Comparison of ENCODE assay signal across 26 mouse cellular contexts in the genomic region with DNA sequence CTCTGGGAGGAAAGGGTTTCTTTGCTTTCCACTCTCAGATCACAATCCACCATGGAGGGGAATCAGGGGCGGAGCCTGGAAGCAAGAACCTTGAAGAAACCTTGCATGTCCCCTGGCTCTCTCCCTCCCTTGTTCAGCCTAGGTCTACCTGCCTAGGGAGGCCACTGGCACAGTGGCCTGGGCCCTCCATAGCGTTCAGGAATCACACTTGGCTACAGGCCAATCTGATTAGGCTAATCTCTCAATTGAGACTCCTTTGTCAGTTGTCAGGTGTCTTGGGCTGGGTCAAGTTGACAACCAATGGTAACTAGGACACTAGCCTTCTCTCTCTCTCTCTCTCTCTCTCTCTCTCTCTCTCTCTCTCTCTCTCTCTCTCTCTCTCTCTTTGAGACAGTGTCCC. TPM values are rescaled to one million over a fixed set of nuclear protein-coding genes. Genes with fewer than 3 reads are reported as not detected.
DNase-seq lines count a peak whose midpoint lies in the region; ATAC-seq lines count a peak whose summit lies in the region.
"Had no signal": no experiment of that assay in that cellular context is flagged by ENCODE, and none has a peak within 500 bp of the region (broad histone marks: within the 10 kb centered on the region; RNA-seq: fewer than 3 reads in every experiment).

No protein-coding gene starts in this region.

- no peaks in the 10 kb centered on the region for H3K36me3 ChIP-seq in hindbrain, embryonic 13.5 days
- H3K36me3 ChIP-seq in hindbrain, embryonic 12.5 days = no peaks in the 10 kb centered on the region
- H3K36me3 ChIP-seq in intestine, embryonic 16.5 days (ENCODE audit: control insufficient read depth, insufficient read depth, low read length) = no peaks in the 10 kb centered on the region
- no peaks in the 10 kb centered on the region for H3K36me3 ChIP-seq in embryonic facial prominence, embryonic 10.5 days (replicated peaks)
- H3K36me3 ChIP-seq: embryonic facial prominence, embryonic 15.5 days; forebrain, embryonic 12.5 days; heart, embryonic 12.5 days; hindbrain, embryonic 15.5 days; liver, embryonic 15.5 days; lung, embryonic 15.5 days; midbrain, embryonic 13.5 days had no signal

- 59% methylated on average over 2 of the region's 2 CpGs for WGBS in hindbrain, embryonic 13.5 days
- WGBS in hindbrain, embryonic 12.5 days = 73% methylated on average over 2 of the region's 2 CpGs
- 50% methylated on average over 2 of the region's 2 CpGs for WGBS in intestine, embryonic 16.5 days
- WGBS in embryonic facial prominence, embryonic 10.5 days = 67% methylated on average over 2 of the region's 2 CpGs

- H3K9me3 ChIP-seq in hindbrain, embryonic 13.5 days = no peaks in the 10 kb centered on the region
- no peaks in the 10 kb centered on the region for H3K9me3 ChIP-seq in hindbrain, embryonic 12.5 days (replicated peaks)
- H3K9me3 ChIP-seq in intestine, embryonic 16.5 days (ENCODE audit: control insufficient read depth, low read length) = no peaks in the 10 kb centered on the region
- no peaks in the 10 kb centered on the region for H3K9me3 ChIP-seq in embryonic facial prominence, embryonic 10.5 days
- H3K9me3 ChIP-seq: embryonic facial prominence, embryonic 15.5 days; forebrain, embryonic 12.5 days; hindbrain, embryonic 15.5 days; liver, embryonic 15.5 days; lung, embryonic 15.5 days; midbrain, embryonic 13.5 days had no signal

- H3K4me3 ChIP-seq in hindbrain, embryonic 13.5 days = no peak overlapping the region
- H3K4me3 ChIP-seq in hindbrain, embryonic 12.5 days = no peak overlapping the region
- H3K4me3 ChIP-seq in intestine, embryonic 16.5 days (ENCODE audit: low read length) = no peak overlapping the region
- no peak overlapping the region for H3K4me3 ChIP-seq in embryonic facial prominence, embryonic 10.5 days
- H3K4me3 ChIP-seq: embryonic facial prominence, embryonic 15.5 days; forebrain, embryonic 12.5 days; heart, embryonic 12.5 days; hindbrain, embryonic 15.5 days; liver, embryonic 15.5 days; lung, embryonic 15.5 days; midbrain, embryonic 13.5 days had no signal

- no peaks in the 10 kb centered on the region for H3K27me3 ChIP-seq in hindbrain, embryonic 13.5 days
- no peaks in the 10 kb centered on the region for H3K27me3 ChIP-seq in hindbrain, embryonic 12.5 days
- no peaks in the 10 kb centered on the region for H3K27me3 ChIP-seq in intestine, embryonic 16.5 days (replicated peaks; ENCODE audit: control insufficient read depth, insufficient read depth, low read length)
- no peaks in the 10 kb centered on the region for H3K27me3 ChIP-seq in embryonic facial prominence, embryonic 10.5 days (replicated peaks; ENCODE audit: low read depth, poor library complexity, severe bottlenecking)
- H3K27me3 ChIP-seq: embryonic facial prominence, embryonic 15.5 days; forebrain, embryonic 12.5 days; heart, embryonic 12.5 days; hindbrain, embryonic 15.5 days; liver, embryonic 15.5 days; lung, embryonic 15.5 days; midbrain, embryonic 13.5 days had no signal

- H3K4me2 ChIP-seq in hindbrain, embryonic 13.5 days = no peak overlapping the region
- no peak overlapping the region for H3K4me2 ChIP-seq in hindbrain, embryonic 12.5 days (replicated peaks)
- H3K4me2 ChIP-seq in intestine, embryonic 16.5 days (ENCODE audit: low read depth, low read length) = no peak overlapping the region
- H3K4me2 ChIP-seq: embryonic facial prominence, embryonic 15.5 days; forebrain, embryonic 12.5 days; heart, embryonic 12.5 days; hindbrain, embryonic 15.5 days; liver, embryonic 15.5 days; lung, embryonic 15.5 days; midbrain, embryonic 13.5 days had no signal

- H3K4me1 ChIP-seq in hindbrain, embryonic 13.5 days (replicated peaks) = peaks cover 38% of the 10 kb centered on the region
- H3K4me1 ChIP-seq in hindbrain, embryonic 12.5 days = peaks cover 18% of the 10 kb centered on the region
- H3K4me1 ChIP-seq in intestine, embryonic 16.5 days (ENCODE audit: control insufficient read depth, insufficient read depth, low read length) = peaks cover 49% of the 10 kb centered on the region
- peaks cover 35% of the 10 kb centered on the region for H3K4me1 ChIP-seq in embryonic facial prominence, embryonic 10.5 days
- H3K4me1 ChIP-seq: liver, embryonic 15.5 days; lung, embryonic 15.5 days had no signal

- DNase-seq in retina, adult 2 months (ENCODE audit: low read depth, low spot score) = peak; percentile 63
- DNase-seq in retina, embryonic 14.5 days (ENCODE audit: low spot score) = no peak
- DNase-seq in retina, postnatal 7 days (ENCODE audit: low read depth, low spot score) = peak; percentile 35
- no peak for DNase-seq in embryonic facial prominence, embryonic 10.5 days (ENCODE audit: low spot score)
- DNase-seq in frontal cortex, postnatal 10 days (ENCODE audit: low spot score in 2 of 2) = no peak
- DNase-seq: adrenal gland, postnatal 36 days; cerebellum, adult 18-20 months; cerebellum, postnatal 10 days; gastrocnemius, postnatal 14 days; heart, adult 11 months; heart, postnatal 4 days; kidney, adult 11 months; kidney, postnatal 14 days; layer of hippocampus, adult 9-11 months; liver; right cerebral cortex, postnatal 4 days had no signal

- no peak overlapping the region for H3K9ac ChIP-seq in hindbrain, embryonic 13.5 days
- H3K9ac ChIP-seq in hindbrain, embryonic 12.5 days = no peak overlapping the region
- H3K9ac ChIP-seq in intestine, embryonic 16.5 days (ENCODE audit: low read depth, low read length) = no peak overlapping the region
- H3K9ac ChIP-seq: embryonic facial prominence, embryonic 15.5 days; forebrain, embryonic 12.5 days; heart, embryonic 12.5 days; hindbrain, embryonic 15.5 days; liver, embryonic 15.5 days; lung, embryonic 15.5 days; midbrain, embryonic 13.5 days had no signal

- H3K27ac ChIP-seq in hindbrain, embryonic 13.5 days = 0 out of 2 replicates have a peak overlapping the region, but pooled peaks have one; percentile 8
- H3K27ac ChIP-seq in hindbrain, embryonic 12.5 days = no peak overlapping the region
- H3K27ac ChIP-seq in intestine, embryonic 16.5 days (ENCODE audit: low read length) = no peak overlapping the region; the same call in 1 of the 2 replicates
- H3K27ac ChIP-seq in embryonic facial prominence, embryonic 10.5 days (replicated peaks) = no peak overlapping the region
- H3K27ac ChIP-seq: embryonic facial prominence, embryonic 15.5 days; forebrain, embryonic 12.5 days; hindbrain, embryonic 15.5 days; liver, embryonic 15.5 days; lung, embryonic 15.5 days; midbrain, embryonic 13.5 days had no signal

- ATAC-seq in hindbrain, embryonic 13.5 days (ENCODE audit: low FRiP score) = no peak
- ATAC-seq in hindbrain, embryonic 12.5 days (ENCODE audit: low FRiP score) = no peak
- ATAC-seq in intestine, embryonic 16.5 days = peak; percentile 55
- ATAC-seq: midbrain, embryonic 13.5 days had no signal

RNA-seq across cellular contexts. Expression of gene Mgat5, which starts 12.2 kb away (rescaled TPM):
- 14.0 and 14.3 TPM in 2 replicates for polyA plus RNA-seq in hindbrain, embryonic 13.5 days (2015; fragmentation: Nextera tagmentation; extraction: Ambion mirVana)
- polyA plus RNA-seq in hindbrain, embryonic 12.5 days (2016; fragmentation: Nextera tagmentation; extraction: Ambion mirVana) = 10.3 and 10.7 TPM in 2 replicates
- 5.9 and 6.0 TPM in 2 replicates for polyA plus RNA-seq in intestine, embryonic 16.5 days (2015; fragmentation: Nextera tagmentation; extraction: Ambion mirVana)
- polyA plus RNA-seq in embryonic facial prominence, embryonic 10.5 days (2016; fragmentation: Nextera tagmentation; extraction: Ambion mirVana) = 4.9 TPM in 2 replicates

Comparison
In these comparisons a context has a peak if more than half of its experiments do, and no peak if none do; other contexts are left out.
1. DNase-seq: peak in retina, adult 2 months (single experiment) and retina, postnatal 7 days (single experiment); none in retina, embryonic 14.5 days (single experiment), embryonic facial prominence, embryonic 10.5 days (single experiment) and frontal cortex, postnatal 10 days (0 of 2).